ENCODE assay signal across 8 mouse cellular contexts in the genomic region with DNA sequence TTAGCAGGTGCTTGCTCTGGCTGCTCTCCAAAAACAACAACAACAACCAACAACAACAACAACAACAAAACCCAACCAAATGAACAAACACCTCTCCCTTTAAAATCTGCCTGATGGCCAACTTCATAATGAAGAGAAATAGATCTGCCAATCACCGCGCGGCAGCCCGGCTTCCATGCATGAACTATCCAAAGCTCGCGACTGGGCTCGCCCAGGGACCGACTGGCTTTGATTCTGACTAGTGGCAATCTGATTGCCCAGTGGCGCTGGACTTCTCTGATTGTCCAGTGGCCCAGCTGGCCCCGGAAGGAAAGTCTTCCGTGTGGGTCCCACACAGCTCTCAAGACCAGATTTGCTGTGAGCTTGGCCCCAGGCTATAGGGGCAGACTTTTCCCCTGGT. TPM values are rescaled to one million over a fixed set of nuclear protein-coding genes. Genes with fewer than 3 reads are reported as not detected.
A peak's percentile ranks its signal among the peaks of the same experiment; 100 is the strongest.
DNase-seq lines count a peak whose midpoint lies in the region; ATAC-seq lines count a peak whose summit lies in the region.

No protein-coding gene starts in this region.

- peak overlapping the region; percentile 61 for H3K4me3 ChIP-seq in hindbrain, embryonic 16.5 days (ENCODE audit: low read length)
- H3K4me3 ChIP-seq in liver, embryonic 12.5 days = peak overlapping the region; percentile 49
- H3K4me3 ChIP-seq in neural tube, embryonic 11.5 days (ENCODE audit: low read depth, low read length) = peak overlapping the region; percentile 43

- H3K4me2 ChIP-seq in hindbrain, embryonic 16.5 days (ENCODE audit: low read length) = peak overlapping the region; percentile 98
- H3K4me2 ChIP-seq in liver, embryonic 12.5 days = peak overlapping the region; percentile 68
- peak overlapping the region; percentile 81 for H3K4me2 ChIP-seq in neural tube, embryonic 11.5 days (ENCODE audit: low read depth)

- WGBS in hindbrain, embryonic 16.5 days = 1% methylated on average over 11 of the region's 11 CpGs
- 4% methylated on average over 11 of the region's 11 CpGs for WGBS in liver, embryonic 12.5 days (ENCODE audit: insufficient replicate concordance)
- 4% methylated on average over 11 of the region's 11 CpGs for WGBS in neural tube, embryonic 11.5 days

- H3K9ac ChIP-seq in hindbrain, embryonic 16.5 days (ENCODE audit: low read depth, low read length) = peak overlapping the region; percentile 65
- peak overlapping the region; percentile 39 for H3K9ac ChIP-seq in liver, embryonic 12.5 days
- peak overlapping the region; percentile 48 for H3K9ac ChIP-seq in neural tube, embryonic 11.5 days (ENCODE audit: low read length)

- H3K36me3 ChIP-seq in hindbrain, embryonic 16.5 days (ENCODE audit: control insufficient read depth, insufficient read depth, low read length) = no peaks in the 10 kb centered on the region
- H3K36me3 ChIP-seq in liver, embryonic 12.5 days = no peaks in the 10 kb centered on the region
- no peaks in the 10 kb centered on the region for H3K36me3 ChIP-seq in neural tube, embryonic 11.5 days (ENCODE audit: control insufficient read depth, insufficient read depth, low read length)

- peaks cover 6% of the 10 kb centered on the region for H3K4me1 ChIP-seq in hindbrain, embryonic 16.5 days (ENCODE audit: control insufficient read depth, insufficient read depth, low read depth, low read length)
- peaks cover 9% of the 10 kb centered on the region for H3K4me1 ChIP-seq in liver, embryonic 12.5 days
- H3K4me1 ChIP-seq in neural tube, embryonic 11.5 days (ENCODE audit: control insufficient read depth, insufficient read depth, low read length) = peaks cover 4% of the 10 kb centered on the region; the same call in 1 of the 2 replicates

- no peak overlapping the region for H3K27ac ChIP-seq in hindbrain, embryonic 16.5 days (ENCODE audit: low read depth, low read length)
- H3K27ac ChIP-seq in liver, embryonic 12.5 days = no peak overlapping the region
- no peak overlapping the region for H3K27ac ChIP-seq in neural tube, embryonic 11.5 days (ENCODE audit: low read depth, low read length)

- peaks cover 20% of the 10 kb centered on the region for H3K27me3 ChIP-seq in hindbrain, embryonic 16.5 days (replicated peaks; ENCODE audit: control insufficient read depth, insufficient read depth, low read length)
- peaks cover 72% of the 10 kb centered on the region for H3K27me3 ChIP-seq in liver, embryonic 12.5 days (replicated peaks)
- peaks cover 20% of the 10 kb centered on the region for H3K27me3 ChIP-seq in neural tube, embryonic 11.5 days (ENCODE audit: control insufficient read depth, insufficient read depth, low read length)

- H3K9me3 ChIP-seq in hindbrain, embryonic 16.5 days (ENCODE audit: control insufficient read depth, low read length) = no peaks in the 10 kb centered on the region
- no peaks in the 10 kb centered on the region for H3K9me3 ChIP-seq in liver, embryonic 12.5 days (replicated peaks)
- H3K9me3 ChIP-seq in neural tube, embryonic 11.5 days (ENCODE audit: control insufficient read depth, low read length) = no peaks in the 10 kb centered on the region

- peak; percentile 65 for DNase-seq in adrenal gland, postnatal 10 days
- DNase-seq in adrenal gland, postnatal 4 days (ENCODE audit: low spot score in 2 of 2) = no peak
- peak; percentile 41 for DNase-seq in urinary bladder, postnatal 25 days (ENCODE audit: low spot score)
- no peak for DNase-seq in urinary bladder, postnatal 4 days (ENCODE audit: low spot score in 2 of 2)
- peak; percentile 54 for DNase-seq in neural tube, embryonic 11.5 days (ENCODE audit: low spot score)
- DNase-seq in spleen, adult 18-20 months = no peak

- peak; percentile 28; the same call in 1 of the 2 replicates for ATAC-seq in hindbrain, embryonic 16.5 days
- ATAC-seq in liver, embryonic 12.5 days = no peak
- ATAC-seq in neural tube, embryonic 11.5 days (ENCODE audit: insufficient read depth, low FRiP score, low TSS enrichment) = no peak

RNA-seq across cellular contexts. Expression of a gene that starts 0.3 kb away (rescaled TPM):
- total RNA-seq in adrenal gland, postnatal 10 days (2021) = 10 to 100 TPM; 18.9 to 21.8 TPM
- total RNA-seq in adrenal gland, postnatal 4 days (2021) = 10 to 100 TPM; 29.8 to 40.5 TPM
- polyA plus RNA-seq in hindbrain, embryonic 16.5 days (2015; fragmentation: Nextera tagmentation; extraction: Ambion mirVana) = 4.2 and 4.8 TPM in 2 replicates
- polyA plus RNA-seq in liver, embryonic 12.5 days (2016; fragmentation: Nextera tagmentation; extraction: Ambion mirVana) = 10.6 TPM in 2 replicates
- polyA plus RNA-seq in neural tube, embryonic 11.5 days (2014; fragmentation: Nextera tagmentation; extraction: Ambion mirVana) = 3.6 and 3.8 TPM in 2 replicates

Comparison
In these comparisons a context has a peak if more than half of its experiments do, and no peak if none do; other contexts are left out.
1. DNase-seq: peak in adrenal gland, postnatal 10 days (single experiment), urinary bladder, postnatal 25 days (single experiment) and neural tube, embryonic 11.5 days (single experiment); none in adrenal gland, postnatal 4 days (0 of 2), urinary bladder, postnatal 4 days (0 of 2) and spleen, adult 18-20 months (0 of 2).
2. Peak in every context shown above with its lines, with median percentiles within 50 percentile points of each other: H3K4me2 ChIP-seq, H3K4me3 ChIP-seq and H3K9ac ChIP-seq.